Mouse (Mus musculus): ENCODE data around the gene Rcbtb2.
"Not testable (repeated sequence)": the region's sequence is repeated elsewhere in the genome, so short reads cannot be mapped to it uniquely, and the experiment has no call there.

DNA sequence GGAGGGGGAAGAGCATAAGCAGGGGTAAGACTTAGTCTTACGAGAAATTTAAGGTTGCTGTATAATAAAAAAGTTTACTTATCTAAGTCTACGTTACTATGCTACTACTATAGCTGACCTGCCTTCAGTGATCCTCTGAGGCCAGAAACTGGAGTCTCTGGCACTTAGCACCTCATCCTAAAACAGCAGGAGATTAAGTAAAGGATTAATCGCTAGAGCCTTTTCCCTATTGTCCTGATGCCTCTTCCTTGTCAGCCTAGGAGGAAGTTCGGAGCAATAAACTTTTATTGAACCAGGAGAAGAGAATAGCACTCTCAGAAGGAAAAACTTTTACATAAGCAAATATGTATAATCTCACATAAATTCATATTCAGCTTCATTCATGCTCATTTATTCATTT, 19.9 kb upstream of the Rcbtb2 start:
- TF ChIP-seq CTCF (IDR thresholded peaks at IDR 0.05; ENCODE audit: insufficient read depth, low read length); POLR2A (IDR thresholded peaks at IDR 0.05; ENCODE audit: borderline replicate concordance, extremely low read depth, low read depth, low read length): not testable (repeated sequence)
